Mouse (Mus musculus): ENCODE measurements around the gene Wapl.
A peak's percentile ranks its signal among the peaks of the same experiment; 100 is the strongest.

Gene Wapl

GRCm38 (mm10) chr14:34774231-34774630 lies 100.5 kb downstream of the Wapl start:
- no peak for DNase-seq

GRCm38 (mm10) chr14:34776719-34777385 lies 103.1 kb downstream of the Wapl start:
- no peak for DNase-seq

- peak; percentile 84 for DNase-seq
These were observed 104.1 kb downstream of the Wapl start for GRCm38 (mm10) chr14:34777810-34778209.

- DNase-seq: no peak
These were observed 105.0 kb downstream of the Wapl start for GRCm38 (mm10) chr14:34778760-34779159.

- DNase-seq: no peak
These were observed 119.8 kb downstream of the Wapl start for GRCm38 (mm10) chr14:34793406-34794037.
